Mouse (Mus musculus) midbrain, embryonic 12.5 days (tissue): ENCODE measurements around the gene Hs3st4. TPM values are rescaled to one million over a fixed set of nuclear protein-coding genes. Genes with fewer than 3 reads are reported as not detected.
A peak's percentile ranks its signal among the peaks of the same experiment; 100 is the strongest.

ENCODE experiments used
- ATAC-seq: fragments of 200-750 bp; cut with Nextera tagmentation; 2 replicates; pipeline ENCODE4 v1.8.0; 2017; ENCODE audit warnings: low read depth, moderate TSS enrichment, moderate library complexity; ENCODE audit not compliant: low FRiP score
- H3K27ac ChIP-seq: fragments of 300-500 bp; sonication (generic); replicated peaks from 2 replicates; pipeline ENCODE4 v1.5.1; 2016; ENCODE audit warnings: mild to moderate bottlenecking
- H3K27me3 ChIP-seq: fragments of 300-500 bp; sonication (generic); 2 replicates; pipeline ENCODE4 v1.6.1; 2016; ENCODE audit warnings: mild to moderate bottlenecking
- H3K36me3 ChIP-seq: fragments of 300-500 bp; sonication (generic); 2 replicates; pipeline ENCODE4 v1.6.1; 2016
- H3K4me1 ChIP-seq: fragments of 300-500 bp; sonication (generic); 2 replicates; pipeline ENCODE4 v1.6.1; 2016
- H3K4me2 ChIP-seq: fragments of 300-500 bp; sonication (generic); replicated peaks from 2 replicates; pipeline ENCODE4 v1.6.1; 2016; ENCODE audit warnings: mild to moderate bottlenecking, moderate library complexity
- H3K4me3 ChIP-seq: fragments of 300-500 bp; sonication (generic); 2 replicates; pipeline ENCODE4 v1.5.1; 2016; ENCODE audit warnings: mild to moderate bottlenecking
- H3K9ac ChIP-seq: fragments of 300-500 bp; sonication (generic); replicated peaks from 2 replicates; pipeline ENCODE4 v1.6.1; 2016; ENCODE audit warnings: mild to moderate bottlenecking, moderate library complexity
- H3K9me3 ChIP-seq: fragments of 300-500 bp; sonication (generic); 2 replicates; pipeline ENCODE4 v1.6.1; 2016; ENCODE audit warnings: mild to moderate bottlenecking
- WGBS: fragments of 180-500 bp; shearing (Covaris S2); methylation state at CpG from one replicate; pipeline ENCODE4 v1.1.7; 2016; 5-methylcytosine and 5-hydroxymethylcytosine counted together
- polyA plus RNA-seq: library from polyadenylated mRNA; unstranded; fragments of >200 nt; fragmentation: Nextera tagmentation; extraction: Ambion mirVana; gene quantifications from 2 replicates; pipeline ENCODE4 v1.2.1, GENCODE M21; 2016

The Hs3st4 gene
- 1.2 TPM in 2 replicates for polyA plus RNA-seq

- Histone ChIP-seq H3K4me3 (peak within 1 kb of the TSS; percentile 75), H3K9me3 (no peaks in the 10 kb centered on the region), H3K9ac (peak within 1 kb of the TSS; percentile 53), H3K36me3 (no peaks in the 10 kb centered on the region), H3K27me3 (peaks cover 83% of the 10 kb centered on the region), H3K4me1 (peaks cover 5% of the 10 kb centered on the region; the same call in 1 of the 2 replicates), H3K4me2 (peak within 1 kb of the TSS; percentile 99), H3K27ac (no peak within 1 kb of the TSS)
- under 1% methylated on average over 42 of the region's 74 CpGs for WGBS
- ATAC-seq, result peak; percentile 56
These were observed at the start of gene Hs3st4 for GRCm38 (mm10) chr7:123982461-123983038. Gene Hs3st4 (plus strand): TSS chr7:123982869.

- 87% methylated on average over 3 of the region's 3 CpGs for WGBS
- no peaks in the 10 kb centered on the region for H3K4me1 ChIP-seq
- ATAC-seq, result no peak
- no peak overlapping the region for H3K4me3 ChIP-seq
- no peaks in the 10 kb centered on the region for H3K9me3 ChIP-seq
- no peak overlapping the region for H3K27ac ChIP-seq
- H3K27me3 ChIP-seq, result no peaks in the 10 kb centered on the region
- H3K9ac ChIP-seq, result no peak overlapping the region
- H3K36me3 ChIP-seq, result no peaks in the 10 kb centered on the region
- H3K4me2 ChIP-seq, result no peak overlapping the region
These were observed 35.8 kb upstream of the Hs3st4 start for GRCm38 (mm10) chr7:123946836-123947235.

DNA sequence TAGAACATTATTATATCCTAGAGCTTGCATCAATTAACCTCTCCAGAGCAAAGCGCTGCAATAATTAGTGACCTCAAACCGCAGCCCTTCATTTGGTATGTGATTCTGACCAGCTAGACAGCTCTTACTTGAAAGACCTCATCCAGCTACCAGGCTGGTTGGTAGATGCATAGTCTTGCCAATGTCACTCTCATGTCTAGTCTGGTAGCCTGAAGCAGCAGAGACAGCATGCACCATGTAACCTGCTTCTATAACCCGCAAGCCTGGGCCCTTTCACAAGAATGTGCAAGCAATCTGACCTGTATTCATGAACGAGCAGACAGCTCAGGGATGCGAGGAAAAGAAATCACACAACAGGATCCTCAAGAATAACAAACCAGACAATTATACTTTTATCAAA lies 19.6 kb upstream of the Hs3st4 start:
- Histone ChIP-seq H3K27me3 (no peaks in the 10 kb centered on the region), H3K4me3 (no peak overlapping the region), H3K4me1 (no peaks in the 10 kb centered on the region), H3K36me3 (no peaks in the 10 kb centered on the region), H3K9ac (no peak overlapping the region), H3K27ac (no peak overlapping the region), H3K4me2 (no peak overlapping the region), H3K9me3 (0 out of 2 replicates have a peak, but pooled peaks cover 7% of the 10 kb centered on the region)
- ATAC-seq, result no peak
- WGBS, result 83% methylated on average over 5 of the region's 5 CpGs

DNA sequence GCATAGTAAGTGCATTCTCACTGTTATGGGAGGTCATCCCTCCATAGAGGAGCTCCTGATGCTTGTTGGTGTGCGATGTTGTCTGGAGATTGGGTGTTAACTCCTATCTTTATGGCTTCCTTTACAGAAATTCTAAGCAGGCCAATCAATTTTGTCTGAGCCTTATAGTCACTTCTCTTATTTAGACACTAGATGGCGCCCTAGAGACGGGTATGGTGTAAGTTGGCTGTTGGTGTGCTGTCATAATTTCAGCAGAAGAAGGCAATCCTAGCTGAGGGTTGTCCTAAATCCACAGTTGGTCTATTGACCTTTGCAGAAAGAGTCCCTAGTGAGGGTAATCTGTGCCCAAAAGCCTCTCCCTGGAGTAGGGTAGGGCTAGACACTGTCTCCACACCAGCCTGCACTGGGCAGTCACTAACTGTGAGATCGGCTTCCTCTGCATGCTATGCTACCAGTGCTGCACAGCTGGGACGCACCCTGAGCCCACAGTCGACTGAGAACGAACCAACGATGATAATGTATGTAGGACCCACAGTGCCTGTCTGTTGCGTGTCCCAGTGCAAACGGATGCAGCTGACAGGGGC lies 18.0 kb upstream of the Hs3st4 start:
- Histone ChIP-seq H3K36me3 (no peaks in the 10 kb centered on the region), H3K9ac (no peak overlapping the region), H3K27me3 (no peaks in the 10 kb centered on the region), H3K27ac (no peak overlapping the region), H3K9me3 (0 out of 2 replicates have a peak, but pooled peaks cover 7% of the 10 kb centered on the region), H3K4me3 (no peak overlapping the region), H3K4me1 (no peaks in the 10 kb centered on the region), H3K4me2 (no peak overlapping the region)
- 55% methylated on average over 10 of the region's 10 CpGs for WGBS
- ATAC-seq, result 0 out of 2 replicates have a peak, but pooled peaks have one; percentile 41

GRCm38 (mm10) chr7:123965515-123965914 lies 17.2 kb upstream of the Hs3st4 start:
- H3K4me3 ChIP-seq, result no peak overlapping the region
- 71% methylated on average over 7 of the region's 7 CpGs for WGBS

GRCm38 (mm10) chr7:123975441-123975840 lies 7.2 kb upstream of the Hs3st4 start:
- no peak overlapping the region for H3K4me2 ChIP-seq
- 48% methylated on average over 7 of the region's 7 CpGs for WGBS
- H3K27ac ChIP-seq, result no peak overlapping the region
- H3K4me3 ChIP-seq, result no peak overlapping the region
- H3K4me1 ChIP-seq, result no peaks in the 10 kb centered on the region
- ATAC-seq, result no peak
- no peaks in the 10 kb centered on the region for H3K9me3 ChIP-seq
- H3K27me3 ChIP-seq, result peaks cover 17% of the 10 kb centered on the region
- no peaks in the 10 kb centered on the region for H3K36me3 ChIP-seq
- no peak overlapping the region for H3K9ac ChIP-seq

More at GRCm38 (mm10) chr7:123965515-123965914, 17.2 kb upstream of the Hs3st4 start:
- H3K9me3 ChIP-seq, result 0 out of 2 replicates have a peak, but pooled peaks cover 7% of the 10 kb centered on the region
- H3K27ac ChIP-seq, result no peak overlapping the region
- no peak for ATAC-seq
- H3K9ac ChIP-seq, result no peak overlapping the region
- no peaks in the 10 kb centered on the region for H3K4me1 ChIP-seq
- H3K4me2 ChIP-seq, result no peak overlapping the region
- H3K36me3 ChIP-seq, result no peaks in the 10 kb centered on the region
- no peaks in the 10 kb centered on the region for H3K27me3 ChIP-seq

DNA sequence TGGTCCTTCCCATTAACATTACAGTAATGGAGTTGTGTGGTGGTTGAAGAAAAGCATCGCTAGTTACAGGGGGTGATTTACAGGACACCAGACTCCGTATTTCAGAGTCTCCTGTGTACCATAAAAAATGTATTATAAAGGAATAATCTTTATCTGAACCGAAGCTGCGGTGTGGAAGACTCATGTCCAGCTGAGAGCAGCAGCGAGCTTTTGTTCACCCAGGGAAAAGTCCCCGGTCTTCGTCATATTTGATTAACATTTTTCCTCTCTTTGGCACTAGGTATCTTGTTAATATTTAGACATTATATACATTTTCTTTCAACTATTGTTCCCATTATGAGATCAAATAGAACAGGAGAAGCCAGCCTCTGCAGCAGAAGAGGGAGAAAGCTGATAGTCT lies 1.2 kb upstream of the Hs3st4 start:
- H3K9ac ChIP-seq, result no peak overlapping the region
- peaks cover 5% of the 10 kb centered on the region; the same call in 1 of the 2 replicates for H3K4me1 ChIP-seq
- no peaks in the 10 kb centered on the region for H3K36me3 ChIP-seq
- no peak overlapping the region for H3K27ac ChIP-seq
- peaks cover 75% of the 10 kb centered on the region for H3K27me3 ChIP-seq
- no peak overlapping the region for H3K4me2 ChIP-seq
- no peak overlapping the region for H3K4me3 ChIP-seq
- 30% methylated on average over 7 of the region's 7 CpGs for WGBS
- no peak for ATAC-seq
- H3K9me3 ChIP-seq, result no peaks in the 10 kb centered on the region

GRCm38 (mm10) chr7:123982010-123982409 lies 659 bp upstream of the Hs3st4 start:
- H3K4me2 ChIP-seq, result peak overlapping the region; percentile 99
- H3K27ac ChIP-seq, result no peak overlapping the region
- WGBS, result under 1% methylated on average over 5 of the region's 5 CpGs
- peaks cover 5% of the 10 kb centered on the region; the same call in 1 of the 2 replicates for H3K4me1 ChIP-seq
- H3K27me3 ChIP-seq, result peaks cover 81% of the 10 kb centered on the region
- ATAC-seq, result 0 out of 2 replicates have a peak, but pooled peaks have one; percentile 4
- peak overlapping the region; percentile 75 for H3K4me3 ChIP-seq
- no peak overlapping the region for H3K9ac ChIP-seq
- H3K36me3 ChIP-seq, result no peaks in the 10 kb centered on the region
- H3K9me3 ChIP-seq, result no peaks in the 10 kb centered on the region

DNA sequence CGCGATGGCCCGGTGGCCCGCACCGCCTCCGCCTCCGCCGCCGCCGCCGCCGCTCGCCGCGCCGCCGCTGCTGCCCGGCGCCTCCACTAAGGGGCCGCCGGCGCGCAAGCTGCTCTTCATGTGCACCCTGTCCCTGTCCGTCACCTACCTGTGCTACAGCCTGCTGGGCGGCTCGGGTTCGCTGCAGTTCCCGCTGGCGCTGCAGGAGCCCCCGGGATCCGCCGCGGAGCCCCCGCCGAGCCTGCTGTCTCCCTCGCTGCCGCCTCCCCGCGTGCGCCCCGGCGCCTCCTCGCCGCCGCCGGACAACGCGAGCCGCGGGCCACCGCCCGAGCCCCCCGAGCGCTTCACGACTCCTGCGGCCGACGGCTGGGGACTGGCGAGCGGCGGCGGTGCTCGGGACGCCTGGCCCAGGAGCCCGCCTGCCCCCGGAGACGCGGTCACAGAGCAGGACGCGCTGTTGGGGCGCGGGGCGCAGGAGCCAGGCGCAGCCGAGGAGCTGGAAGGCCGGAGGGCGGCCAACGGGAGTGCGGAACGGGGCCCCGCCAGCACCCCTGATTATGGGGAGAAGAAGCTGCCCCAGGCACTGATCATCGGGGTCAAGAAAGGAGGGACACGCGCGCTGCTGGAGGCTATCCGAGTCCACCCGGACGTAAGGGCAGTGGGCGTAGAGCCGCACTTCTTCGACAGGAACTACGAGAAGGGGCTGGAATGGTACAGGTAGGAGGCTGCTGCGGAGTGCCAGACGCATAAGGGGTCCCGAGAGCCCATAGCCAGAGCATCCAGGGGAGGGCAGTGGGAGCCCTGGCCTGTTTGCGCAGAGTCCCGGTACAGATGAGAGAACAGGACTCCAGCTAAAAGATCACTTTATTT lies 743 bp downstream of the Hs3st4 start:
- Histone ChIP-seq H3K36me3 (no peaks in the 10 kb centered on the region), H3K9ac (peak overlapping the region; percentile 53), H3K27me3 (peaks cover 86% of the 10 kb centered on the region), H3K9me3 (no peaks in the 10 kb centered on the region), H3K4me1 (peaks cover 5% of the 10 kb centered on the region; the same call in 1 of the 2 replicates), H3K4me2 (peak overlapping the region; percentile 99), H3K4me3 (peak overlapping the region; percentile 75), H3K27ac (no peak overlapping the region)
- ATAC-seq, result peak; percentile 65
- under 1% methylated on average over 66 of the region's 97 CpGs for WGBS

DNA sequence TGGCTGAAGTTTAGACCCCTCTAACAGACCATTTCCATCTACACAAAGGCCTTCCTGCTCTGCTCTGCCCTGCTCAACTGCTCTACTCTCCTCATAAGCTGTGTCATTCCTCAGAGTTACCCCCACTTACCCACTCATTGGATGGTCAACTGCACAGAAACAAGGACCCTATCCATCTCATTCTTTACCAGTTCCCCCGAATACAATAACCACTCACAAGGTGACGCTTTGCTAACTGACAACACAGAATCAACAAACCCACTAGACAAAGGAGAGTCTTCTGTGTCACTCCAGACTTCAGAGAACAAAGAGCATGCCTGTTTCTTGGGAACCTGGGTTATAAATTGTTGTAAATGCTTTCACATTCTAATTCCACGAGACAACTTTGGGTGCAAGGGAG lies 9.5 kb downstream of the Hs3st4 start:
- Histone ChIP-seq H3K27ac (no peak overlapping the region), H3K4me3 (no peak overlapping the region), H3K9ac (no peak overlapping the region), H3K4me2 (no peak overlapping the region), H3K36me3 (no peaks in the 10 kb centered on the region), H3K27me3 (peaks cover 6% of the 10 kb centered on the region; the same call in 1 of the 2 replicates), H3K4me1 (no peaks in the 10 kb centered on the region), H3K9me3 (no peaks in the 10 kb centered on the region)
- ATAC-seq, result no peak
- 57% methylated on average over 3 of the region's 3 CpGs for WGBS

GRCm38 (mm10) chr7:123997266-123997665 lies 14.6 kb downstream of the Hs3st4 start:
- ATAC-seq, result no peak
- Histone ChIP-seq H3K4me1 (no peaks in the 10 kb centered on the region), H3K9ac (no peak overlapping the region), H3K27ac (no peak overlapping the region), H3K4me3 (no peak overlapping the region), H3K27me3 (no peaks in the 10 kb centered on the region), H3K4me2 (no peak overlapping the region), H3K36me3 (no peaks in the 10 kb centered on the region), H3K9me3 (no peaks in the 10 kb centered on the region)
- 51% methylated on average over 3 of the region's 3 CpGs for WGBS

DNA sequence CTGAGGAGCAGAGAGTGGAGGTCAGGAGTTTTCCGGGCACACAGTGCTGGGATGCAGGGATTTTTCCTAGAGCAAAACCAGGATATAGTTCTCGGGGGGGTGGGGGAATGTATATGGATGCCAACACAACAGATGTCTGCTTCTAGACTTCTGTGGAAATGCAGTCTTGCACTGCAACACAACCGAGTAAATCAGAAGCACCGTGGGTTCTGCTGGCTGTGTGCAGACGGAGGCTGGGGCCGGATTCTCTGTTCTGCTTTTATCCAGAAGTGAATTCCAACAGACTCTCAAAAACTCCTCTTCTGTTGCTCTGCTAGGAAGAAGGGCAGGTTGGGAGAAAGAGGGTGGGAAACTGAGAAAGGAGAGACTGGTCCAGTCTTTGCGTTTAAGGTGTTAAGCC lies 15.9 kb downstream of the Hs3st4 start:
- no peak overlapping the region for H3K27ac ChIP-seq
- H3K27me3 ChIP-seq, result no peaks in the 10 kb centered on the region
- no peak overlapping the region for H3K4me3 ChIP-seq
- 76% methylated on average over 7 of the region's 7 CpGs for WGBS
- H3K4me2 ChIP-seq, result no peak overlapping the region
- H3K4me1 ChIP-seq, result no peaks in the 10 kb centered on the region
- no peaks in the 10 kb centered on the region for H3K9me3 ChIP-seq
- no peak for ATAC-seq
- H3K36me3 ChIP-seq, result no peaks in the 10 kb centered on the region
- no peak overlapping the region for H3K9ac ChIP-seq
